Mouse (Mus musculus): ENCODE results near the gene Hsd17b1. TPM values are rescaled to one million over a fixed set of nuclear protein-coding genes. Genes with fewer than 3 reads are reported as not detected.
A peak's percentile ranks its signal among the peaks of the same experiment; 100 is the strongest.

Hsd17b1 gene
- polyA plus RNA-seq, 2 experiments = 0.23 TPM; not detected in 1

- peaks cover 31% of the 10 kb centered on the region for H3K36me3 ChIP-seq (ENCODE audit: control insufficient read depth, insufficient read depth, low read length)
- no peak overlapping the region for H3K4me2 ChIP-seq (replicated peaks; ENCODE audit: low read depth, low read length, severe bottlenecking)
- H3K4me3 ChIP-seq (replicated peaks; ENCODE audit: low read length) = no peak overlapping the region
- no peaks in the 10 kb centered on the region for H3K9me3 ChIP-seq (ENCODE audit: control insufficient read depth, low read length)
- no peak for ATAC-seq (ENCODE audit: low FRiP score, low read depth)
- no peak overlapping the region for H3K9ac ChIP-seq (ENCODE audit: low read depth, low read length, severe bottlenecking)
- H3K27ac ChIP-seq (replicated peaks; ENCODE audit: low read depth, low read length) = no peak overlapping the region
- H3K4me1 ChIP-seq (ENCODE audit: control insufficient read depth, insufficient read depth, low read length) = peaks cover 12% of the 10 kb centered on the region; the same call in 1 of the 2 replicates
- no peak for TF ChIP-seq POLR2A (IDR thresholded peaks at IDR 0.05; ENCODE audit: borderline replicate concordance, extremely low read depth, insufficient read depth, insufficient read length)
- 65% methylated on average over 5 of the region's 5 CpGs for WGBS
- no peak for DNase-seq (ENCODE audit: low spot score)
- H3K27me3 ChIP-seq (ENCODE audit: control insufficient read depth, insufficient read depth, low read length) = no peaks in the 10 kb centered on the region
These were observed 19.5 kb upstream of the Hsd17b1 start for GRCm38 (mm10) chr11:101058726-101059125.

GRCm38 (mm10) chr11:101059473-101059872 is 18.7 kb upstream of the Hsd17b1 start:
- ATAC-seq (ENCODE audit: low FRiP score, low read depth) (no peak), DNase-seq (ENCODE audit: low spot score) (no peak)
- no peak overlapping the region for H3K27ac ChIP-seq (replicated peaks; ENCODE audit: low read depth, low read length)
- H3K27me3 ChIP-seq (ENCODE audit: control insufficient read depth, insufficient read depth, low read length) = no peaks in the 10 kb centered on the region
- no peak overlapping the region for H3K9ac ChIP-seq (ENCODE audit: low read depth, low read length, severe bottlenecking)
- no peaks in the 10 kb centered on the region for H3K9me3 ChIP-seq (ENCODE audit: control insufficient read depth, low read length)
- no peak overlapping the region for H3K4me2 ChIP-seq (replicated peaks; ENCODE audit: low read depth, low read length, severe bottlenecking)
- H3K4me3 ChIP-seq (replicated peaks; ENCODE audit: low read length) = no peak overlapping the region
- H3K4me1 ChIP-seq (ENCODE audit: control insufficient read depth, insufficient read depth, low read length) = peaks cover 19% of the 10 kb centered on the region
- 84% methylated on average over 10 of the region's 10 CpGs for WGBS
- peaks cover 31% of the 10 kb centered on the region for H3K36me3 ChIP-seq (ENCODE audit: control insufficient read depth, insufficient read depth, low read length)
- TF ChIP-seq POLR2A (IDR thresholded peaks at IDR 0.05; ENCODE audit: borderline replicate concordance, extremely low read depth, insufficient read depth, insufficient read length) = no peak

GRCm38 (mm10) chr11:101060126-101060525 is 18.1 kb upstream of the Hsd17b1 start:
- Histone ChIP-seq H3K27me3 (ENCODE audit: control insufficient read depth, insufficient read depth, low read length) (no peaks in the 10 kb centered on the region), H3K9ac (ENCODE audit: low read depth, low read length, severe bottlenecking) (no peak overlapping the region), H3K9me3 (ENCODE audit: control insufficient read depth, low read length) (no peaks in the 10 kb centered on the region), H3K27ac (replicated peaks; ENCODE audit: low read depth, low read length) (peak overlapping the region; percentile 59), H3K4me1 (ENCODE audit: control insufficient read depth, insufficient read depth, low read length) (peaks cover 19% of the 10 kb centered on the region), H3K4me3 (replicated peaks; ENCODE audit: low read length) (no peak overlapping the region), H3K36me3 (ENCODE audit: control insufficient read depth, insufficient read depth, low read length) (peaks cover 31% of the 10 kb centered on the region), H3K4me2 (replicated peaks; ENCODE audit: low read depth, low read length, severe bottlenecking) (no peak overlapping the region)
- WGBS = 51% methylated on average over 8 of the region's 8 CpGs
- no peak for TF ChIP-seq POLR2A (IDR thresholded peaks at IDR 0.05; ENCODE audit: borderline replicate concordance, extremely low read depth, insufficient read depth, insufficient read length)
- DNase-seq (ENCODE audit: low spot score) = peak; percentile 37
- ATAC-seq (ENCODE audit: low FRiP score, low read depth) = no peak

GRCm38 (mm10) chr11:101061049-101061448 is 17.2 kb upstream of the Hsd17b1 start:
- Histone ChIP-seq H3K4me3 (replicated peaks; ENCODE audit: low read length) (no peak overlapping the region), H3K27ac (replicated peaks; ENCODE audit: low read depth, low read length) (no peak overlapping the region), H3K9me3 (ENCODE audit: control insufficient read depth, low read length) (no peaks in the 10 kb centered on the region), H3K4me1 (ENCODE audit: control insufficient read depth, insufficient read depth, low read length) (peaks cover 19% of the 10 kb centered on the region), H3K4me2 (replicated peaks; ENCODE audit: low read depth, low read length, severe bottlenecking) (no peak overlapping the region), H3K36me3 (ENCODE audit: control insufficient read depth, insufficient read depth, low read length) (peaks cover 28% of the 10 kb centered on the region), H3K9ac (ENCODE audit: low read depth, low read length, severe bottlenecking) (no peak overlapping the region), H3K27me3 (ENCODE audit: control insufficient read depth, insufficient read depth, low read length) (no peaks in the 10 kb centered on the region)
- DNase-seq (ENCODE audit: low spot score) = no peak
- 77% methylated on average over 5 of the region's 5 CpGs for WGBS
- TF ChIP-seq POLR2A (IDR thresholded peaks at IDR 0.05; ENCODE audit: borderline replicate concordance, extremely low read depth, insufficient read depth, insufficient read length) = no peak
- ATAC-seq (ENCODE audit: low FRiP score, low read depth) = no peak

- Histone ChIP-seq H3K27ac (replicated peaks; ENCODE audit: low read depth, low read length) (no peak overlapping the region), H3K36me3 (ENCODE audit: control insufficient read depth, insufficient read depth, low read length) (peaks cover 19% of the 10 kb centered on the region; the same call in 1 of the 2 replicates), H3K4me2 (replicated peaks; ENCODE audit: low read depth, low read length, severe bottlenecking) (no peak overlapping the region), H3K27me3 (ENCODE audit: control insufficient read depth, insufficient read depth, low read length) (no peaks in the 10 kb centered on the region), H3K4me1 (ENCODE audit: control insufficient read depth, insufficient read depth, low read length) (peaks cover 19% of the 10 kb centered on the region), H3K9me3 (ENCODE audit: control insufficient read depth, low read length) (no peaks in the 10 kb centered on the region), H3K4me3 (replicated peaks; ENCODE audit: low read length) (no peak overlapping the region), H3K9ac (ENCODE audit: low read depth, low read length, severe bottlenecking) (no peak overlapping the region)
- no peak for TF ChIP-seq POLR2A (IDR thresholded peaks at IDR 0.05; ENCODE audit: borderline replicate concordance, extremely low read depth, insufficient read depth, insufficient read length)
- 74% methylated on average over 12 of the region's 12 CpGs for WGBS
- ATAC-seq (ENCODE audit: low FRiP score, low read depth) (no peak), DNase-seq (ENCODE audit: low spot score) (no peak)
These were observed 15.9 kb upstream of the Hsd17b1 start for GRCm38 (mm10) chr11:101062165-101062884.
